Mouse (Mus musculus): Measurements from ENCODE around the gene Elmod1. TPM values are rescaled to one million over a fixed set of nuclear protein-coding genes. Genes with fewer than 3 reads are reported as not detected.
"Not testable (repeated sequence)": the region's sequence is repeated elsewhere in the genome, so short reads cannot be mapped to it uniquely, and the experiment has no call there.

The Elmod1 gene
- polyA plus RNA-seq (2012; rRNA removed) = 137 and 152 TPM in 2 replicates

DNA sequence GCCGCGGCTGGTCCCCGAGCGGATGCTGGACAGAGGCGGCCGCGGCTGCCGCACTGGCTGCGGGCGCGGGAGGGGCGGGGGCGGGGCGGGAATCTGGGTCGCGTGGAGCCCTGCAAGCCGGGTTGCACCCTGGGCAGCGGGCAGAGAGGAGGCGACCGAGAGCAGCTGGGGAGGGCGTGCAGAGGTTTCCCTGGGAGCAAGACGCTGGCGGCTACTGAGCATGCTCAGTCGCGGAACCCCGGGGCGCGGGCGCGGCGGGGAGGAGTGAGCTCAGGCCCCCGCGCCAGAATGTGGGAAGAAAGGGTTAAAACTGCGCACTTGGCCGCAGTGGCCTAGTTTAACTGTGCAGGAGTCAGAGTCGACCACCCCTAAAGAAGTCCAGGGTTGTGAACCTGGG is at the start of gene Elmod1:
Elmod1 (minus strand) TSS at position 180 of the 397 bp plus-strand sequence.
- DNase-seq (ENCODE audit: extremely low spot score in 1 of 2, low spot score in 1 of 2) = peak; percentile 45 to 82

GRCm38 (mm10) chr9:54022795-54023194 is 47.7 kb upstream of the Elmod1 start:
- no peak for DNase-seq (ENCODE audit: extremely low spot score in 1 of 2, low spot score in 1 of 2)

GRCm38 (mm10) chr9:53994528-53994927 is 19.4 kb upstream of the Elmod1 start:
- DNase-seq (ENCODE audit: extremely low spot score in 1 of 2, low spot score in 1 of 2) = no peak

DNA sequence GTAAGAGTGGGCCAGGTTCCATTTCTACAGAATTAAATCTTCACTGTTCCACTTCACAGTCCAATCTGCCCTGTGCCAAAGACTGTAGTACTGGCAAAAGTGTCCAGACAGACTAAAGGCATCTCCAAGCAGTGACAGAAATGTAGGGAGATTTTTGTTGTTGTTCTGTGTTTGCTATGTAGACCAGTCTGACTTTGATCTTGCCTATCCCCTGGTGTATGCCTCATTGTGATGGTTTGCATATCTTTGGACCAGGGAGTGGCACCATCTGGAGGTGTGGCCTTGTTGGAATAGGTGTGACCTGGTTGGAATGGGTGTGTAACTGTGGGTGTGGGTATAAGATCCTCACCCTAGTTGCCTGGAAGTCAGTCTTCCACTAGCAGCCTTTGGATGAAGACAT is 17.5 kb upstream of the Elmod1 start:
- not testable (repeated sequence) for DNase-seq (ENCODE audit: extremely low spot score in 1 of 2, low spot score in 1 of 2)

DNA sequence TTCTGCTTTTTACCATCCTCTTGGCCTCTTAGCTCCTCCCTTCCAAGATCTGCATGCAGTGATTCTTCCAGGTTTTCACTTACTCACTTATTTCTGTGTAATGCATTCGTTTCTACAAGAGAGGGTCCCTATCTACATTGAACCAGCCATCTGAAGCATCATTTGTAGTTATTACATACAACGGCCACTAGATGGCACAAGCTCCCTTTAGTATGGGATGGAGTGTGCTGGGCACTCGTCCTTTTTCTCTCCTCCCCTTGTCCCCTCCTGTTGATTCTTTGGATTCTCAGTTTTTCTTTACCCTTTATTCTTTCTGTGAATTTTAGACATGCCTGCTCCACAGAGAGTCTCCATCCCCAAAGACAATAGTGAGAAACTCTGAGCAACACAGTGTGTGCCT is 15.8 kb upstream of the Elmod1 start:
- peak in 1 of 2 experiments; percentile 57 for DNase-seq (ENCODE audit: extremely low spot score in 1 of 2, low spot score in 1 of 2)

- peak in 1 of 2 experiments; percentile 85 for DNase-seq (ENCODE audit: extremely low spot score in 1 of 2, low spot score in 1 of 2)
Observed at GRCm38 (mm10) chr9:53986972-53987371, 11.9 kb upstream of the Elmod1 start.

DNA sequence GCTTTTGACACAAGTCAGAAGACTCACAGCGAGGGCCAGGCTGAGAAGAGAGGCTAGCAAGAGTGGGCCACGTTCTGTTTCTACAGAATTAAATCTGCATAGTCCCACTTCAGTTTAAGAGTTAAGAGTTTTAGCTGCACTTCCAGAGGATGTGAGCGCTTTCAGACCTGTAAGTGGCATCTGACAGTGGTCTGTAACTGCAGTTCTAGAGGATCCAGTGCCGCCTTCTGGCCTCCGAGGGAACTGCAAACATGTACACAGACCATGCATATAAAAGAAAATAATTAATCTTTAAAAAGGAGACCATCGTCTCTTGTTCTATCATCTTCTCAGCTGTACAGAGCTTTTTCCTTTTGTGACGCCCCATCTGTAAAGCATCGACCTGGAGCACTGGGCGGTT is 9.8 kb upstream of the Elmod1 start:
- peak in 1 of 2 experiments; percentile 71 for DNase-seq (ENCODE audit: extremely low spot score in 1 of 2, low spot score in 1 of 2)

DNA sequence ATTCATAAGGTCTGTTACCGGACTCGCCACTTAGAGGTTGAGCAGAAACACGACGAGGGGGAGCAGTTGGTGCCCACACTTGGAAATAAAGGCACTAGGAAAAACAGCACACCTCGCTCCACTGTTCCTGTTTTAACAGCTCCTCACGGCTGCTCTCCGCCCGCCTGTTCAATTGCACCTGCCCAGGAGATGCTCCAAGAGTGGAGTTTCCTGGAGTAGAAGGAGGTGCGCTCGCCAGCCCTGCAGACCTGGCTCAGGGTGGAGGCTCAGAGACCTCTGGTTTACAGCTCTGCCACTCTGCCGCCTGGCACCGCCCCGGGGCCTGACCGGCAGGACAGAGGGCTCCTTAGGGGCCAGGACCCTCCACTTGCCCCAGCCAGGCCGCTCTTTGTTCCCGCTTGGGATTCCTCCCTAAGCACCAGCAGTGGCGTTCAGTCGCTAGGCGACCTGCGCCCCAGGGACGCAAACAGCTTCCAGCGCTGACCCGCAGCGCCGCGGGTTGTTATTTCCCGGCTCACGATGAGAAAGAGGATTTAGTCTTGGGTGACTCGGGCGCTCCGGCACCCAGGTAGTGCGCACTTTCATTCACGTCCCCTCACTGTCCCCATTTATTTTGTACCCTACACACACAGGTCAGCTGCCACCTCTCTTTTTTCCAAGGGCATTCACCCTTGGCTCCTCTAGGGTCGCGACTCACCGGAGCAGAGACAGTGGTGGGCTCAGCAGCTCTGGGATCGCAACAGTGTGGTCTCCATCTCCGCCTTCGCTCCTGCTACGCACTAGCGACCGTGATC is 576 bp downstream of the Elmod1 start:
- peak in 1 of 2 experiments; percentile 36 for DNase-seq (ENCODE audit: extremely low spot score in 1 of 2, low spot score in 1 of 2)

DNA sequence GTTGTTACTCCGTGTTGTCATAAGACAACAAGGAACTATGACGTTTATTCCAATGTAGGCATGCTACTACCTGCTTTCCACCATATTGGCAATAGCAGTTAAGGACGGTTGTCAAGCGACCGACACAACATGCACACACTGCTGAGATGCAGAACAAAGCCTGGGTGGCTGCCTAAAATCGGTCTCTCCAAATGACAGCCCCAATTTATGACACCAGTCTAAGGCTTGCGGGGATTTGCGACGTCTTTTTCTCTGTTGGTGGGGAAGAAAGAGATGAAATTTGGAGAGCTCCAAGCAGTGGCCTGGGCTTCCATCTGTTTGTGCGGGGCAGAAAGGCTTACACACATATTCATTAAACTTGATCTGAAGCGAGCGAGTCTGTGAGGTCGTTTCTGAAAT is 1.2 kb downstream of the Elmod1 start:
- peak in 1 of 2 experiments; percentile 40 for DNase-seq (ENCODE audit: extremely low spot score in 1 of 2, low spot score in 1 of 2)

DNA sequence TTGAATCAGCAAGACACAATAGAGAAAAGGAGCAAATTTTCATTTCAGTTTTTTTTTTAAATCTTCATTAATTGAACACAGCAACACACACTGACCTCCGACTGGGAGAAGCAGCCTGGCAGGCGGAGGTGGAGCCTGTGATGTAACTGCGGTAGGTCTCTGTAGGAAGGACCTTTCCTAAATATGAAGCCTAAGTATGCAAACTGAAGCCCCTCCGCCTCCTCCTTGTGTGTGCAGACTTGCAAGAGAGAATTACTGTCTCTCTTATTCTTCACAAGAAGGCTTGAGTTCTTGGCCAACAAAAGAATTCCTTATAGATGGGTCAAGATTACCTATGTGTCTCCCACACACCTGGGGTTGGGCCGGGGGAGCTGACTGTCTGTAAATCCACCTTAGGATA is 1.9 kb downstream of the Elmod1 start:
- peak in 1 of 2 experiments; percentile 40 for DNase-seq (ENCODE audit: extremely low spot score in 1 of 2, low spot score in 1 of 2)

- peak; percentile 40 to 54 for DNase-seq (ENCODE audit: extremely low spot score in 1 of 2, low spot score in 1 of 2)
Observed at GRCm38 (mm10) chr9:53972358-53972757, 2.7 kb downstream of the Elmod1 start.

GRCm38 (mm10) chr9:53967610-53968368 is 7.3 kb downstream of the Elmod1 start:
- no peak for DNase-seq (ENCODE audit: extremely low spot score in 1 of 2, low spot score in 1 of 2)

DNA sequence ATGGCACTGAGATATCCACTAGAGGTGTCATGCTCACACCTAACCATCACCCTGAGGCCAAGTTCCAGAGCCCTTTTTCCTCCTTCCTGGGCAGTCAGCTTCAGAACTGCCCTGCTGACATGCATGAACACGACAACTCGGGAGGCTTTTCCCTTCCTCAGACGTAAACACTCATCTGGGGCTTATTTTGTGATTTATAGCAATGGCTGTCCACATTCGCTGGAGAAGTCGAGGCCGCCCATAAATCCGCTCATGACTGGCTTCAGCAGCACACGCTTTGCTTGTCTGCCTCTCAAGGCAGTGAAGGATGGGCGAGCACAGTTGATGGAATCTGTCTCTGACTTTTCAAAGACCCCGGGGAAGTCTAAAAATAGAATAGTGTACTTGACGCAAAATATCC is 18.1 kb downstream of the Elmod1 start:
- no peak for DNase-seq (ENCODE audit: extremely low spot score in 1 of 2, low spot score in 1 of 2)

DNA sequence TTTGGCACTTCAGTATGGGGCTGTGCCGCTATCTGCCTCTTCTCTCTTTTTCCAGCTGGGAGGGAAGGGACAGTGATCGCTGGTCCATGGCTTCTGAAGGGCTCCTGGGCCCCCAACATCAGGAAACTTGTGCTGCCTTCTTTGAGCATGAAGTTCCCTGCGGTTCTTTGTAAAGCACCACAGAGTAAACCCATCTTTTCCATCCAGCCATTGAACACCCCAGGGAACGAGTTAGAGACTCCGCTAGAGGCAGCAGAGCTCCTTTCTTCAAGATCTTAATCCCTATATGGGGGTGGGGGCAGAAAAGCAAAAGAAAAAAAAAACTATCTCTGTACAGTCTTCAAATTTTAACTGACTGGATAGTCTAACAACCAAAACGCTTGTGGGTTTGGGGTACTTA is 20.2 kb downstream of the Elmod1 start:
- DNase-seq (ENCODE audit: extremely low spot score in 1 of 2, low spot score in 1 of 2) = no peak

DNA sequence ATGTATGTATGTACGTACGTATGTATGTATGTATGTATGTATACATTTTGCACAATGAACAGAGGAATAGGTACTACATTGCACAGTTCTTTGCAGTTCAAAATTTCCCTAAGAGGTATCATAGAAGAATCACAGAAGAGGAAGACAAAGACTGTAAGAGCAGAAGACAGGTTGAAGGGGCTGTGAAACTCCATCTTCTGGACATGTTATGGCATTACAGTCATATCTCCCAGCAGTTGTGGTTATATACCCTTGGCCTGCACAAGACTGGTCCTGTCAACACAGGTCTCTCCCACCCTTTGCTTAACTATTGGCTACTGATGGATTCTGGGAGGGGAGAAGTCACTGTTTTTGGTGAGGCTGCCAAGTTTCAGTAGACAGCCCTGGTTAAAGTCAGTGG is 27.6 kb downstream of the Elmod1 start:
- DNase-seq (ENCODE audit: extremely low spot score in 1 of 2, low spot score in 1 of 2) = no peak

- no peak for DNase-seq (ENCODE audit: extremely low spot score in 1 of 2, low spot score in 1 of 2)
Observed at GRCm38 (mm10) chr9:53938555-53938954, 36.5 kb downstream of the Elmod1 start.

DNA sequence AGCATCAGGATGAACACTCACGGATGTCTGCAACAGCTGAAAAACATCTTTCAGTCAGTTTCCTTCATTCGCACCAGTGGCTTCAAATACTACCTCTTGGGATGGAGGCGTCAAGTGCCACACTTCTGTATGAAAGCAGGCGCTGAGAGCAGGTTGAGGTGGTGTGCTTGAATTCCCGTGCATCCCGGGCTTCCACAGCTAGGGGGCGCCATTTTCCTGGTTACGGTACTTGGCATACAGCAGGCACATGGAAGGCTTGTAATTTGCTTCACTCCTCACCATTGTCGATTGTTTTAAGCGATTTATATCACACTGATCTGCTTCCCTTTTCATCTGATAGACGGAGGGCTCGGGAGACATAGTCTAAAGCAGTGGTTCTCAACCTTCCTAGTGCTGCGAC is 40.9 kb downstream of the Elmod1 start:
- DNase-seq (ENCODE audit: extremely low spot score in 1 of 2, low spot score in 1 of 2) = peak; percentile 51 to 84

DNA sequence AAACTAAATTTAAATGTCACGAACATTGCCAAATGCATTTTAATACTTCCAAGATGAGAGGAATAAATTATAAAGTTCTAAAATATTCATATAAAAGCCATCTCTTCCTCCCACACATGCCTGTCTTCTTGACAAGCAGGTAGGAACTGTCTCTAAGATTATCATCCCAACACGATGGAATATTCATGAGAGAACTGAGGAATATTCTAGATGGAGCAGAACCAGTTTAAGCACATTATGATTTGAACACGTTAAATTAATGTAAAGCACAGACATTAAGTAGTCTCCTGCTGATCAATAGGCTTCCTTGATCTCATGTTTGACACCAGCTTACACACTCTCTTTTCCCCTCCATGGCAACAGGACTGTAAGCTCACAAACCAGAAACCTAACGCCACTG is 41.7 kb downstream of the Elmod1 start:
- no peak for DNase-seq (ENCODE audit: extremely low spot score in 1 of 2, low spot score in 1 of 2)

DNA sequence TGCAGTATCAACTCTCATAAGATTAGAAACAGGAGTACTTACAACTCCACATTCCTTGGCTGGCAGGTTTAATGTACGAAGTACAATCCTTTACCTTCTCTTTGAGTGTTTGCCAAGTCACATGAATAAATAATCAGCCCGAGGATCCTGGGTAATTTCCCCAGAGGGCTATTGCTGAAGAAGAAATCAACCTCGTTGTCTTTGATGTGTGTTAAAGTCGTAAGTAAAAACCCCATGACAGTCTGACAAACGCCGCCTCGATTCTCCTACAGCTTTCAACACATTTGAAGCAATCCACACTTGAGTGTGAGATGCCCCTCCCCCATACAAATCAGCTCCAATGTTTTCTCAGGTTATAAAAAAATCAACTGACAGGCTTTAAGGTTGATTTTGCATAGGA is 44.2 kb downstream of the Elmod1 start:
- DNase-seq (ENCODE audit: extremely low spot score in 1 of 2, low spot score in 1 of 2) = peak in 1 of 2 experiments; percentile 61

GRCm38 (mm10) chr9:53921061-53921460 is 54.0 kb downstream of the Elmod1 start:
- DNase-seq (ENCODE audit: extremely low spot score in 1 of 2, low spot score in 1 of 2) = no peak

- no peak for DNase-seq (ENCODE audit: extremely low spot score in 1 of 2, low spot score in 1 of 2)
Observed at GRCm38 (mm10) chr9:53915929-53916721, 59.0 kb downstream of the Elmod1 start.

All from frontal cortex, adult 2 months (tissue).